Mouse (Mus musculus): ENCODE data around the gene Grk5. TPM values are rescaled to one million over a fixed set of nuclear protein-coding genes. Genes with fewer than 3 reads are reported as not detected.
"Not testable (repeated sequence)": the region's sequence is repeated elsewhere in the genome, so short reads cannot be mapped to it uniquely, and the experiment has no call there.

Gene Grk5
- polyA plus RNA-seq, 1 experiment: 1.3 TPM

GRCm38 (mm10) chr19:60910304-60910703, 20.8 kb downstream of the Grk5 start:
- peaks cover 2% of the 10 kb centered on the region; the same call in 1 of the 2 replicates for H3K4me1 ChIP-seq (ENCODE audit: control insufficient read depth, insufficient read depth, insufficient read length, low read length)
- H3K36me3 ChIP-seq (ENCODE audit: control insufficient read depth, insufficient read depth, low read length): no peaks in the 10 kb centered on the region
- H3K4me3 ChIP-seq (ENCODE audit: low read depth, low read length): no peak overlapping the region
- no peak overlapping the region for H3K27ac ChIP-seq (ENCODE audit: insufficient read depth, low read depth, low read length)
- TF ChIP-seq POLR2A (IDR thresholded peaks at IDR 0.05; ENCODE audit: low read depth, low read length) (no peak), CTCF (IDR thresholded peaks at IDR 0.05; ENCODE audit: extremely low read depth, insufficient read length, insufficient replicate concordance, low read depth, low read length) (no peak)
- no peaks in the 10 kb centered on the region for H3K27me3 ChIP-seq (ENCODE audit: control insufficient read depth, insufficient read depth, low read length)

- WGBS: 46% methylated on average over 2 of the region's 2 CpGs
Observed at GRCm38 (mm10) chr19:60911653-60912052, 22.1 kb downstream of the Grk5 start.

GRCm38 (mm10) chr19:60915236-60915635, 25.7 kb downstream of the Grk5 start:
- no peak overlapping the region for H3K27ac ChIP-seq (ENCODE audit: insufficient read depth, low read depth, low read length)
- 36% methylated on average over 4 of the region's 4 CpGs for WGBS
- H3K4me1 ChIP-seq (ENCODE audit: control insufficient read depth, insufficient read depth, insufficient read length, low read length): peaks cover 5% of the 10 kb centered on the region; the same call in 1 of the 2 replicates
- no peaks in the 10 kb centered on the region for H3K36me3 ChIP-seq (ENCODE audit: control insufficient read depth, insufficient read depth, low read length)
- H3K4me3 ChIP-seq (ENCODE audit: low read depth, low read length): no peak overlapping the region
- TF ChIP-seq CTCF (IDR thresholded peaks at IDR 0.05; ENCODE audit: extremely low read depth, insufficient read length, insufficient replicate concordance, low read depth, low read length) (no peak), POLR2A (IDR thresholded peaks at IDR 0.05; ENCODE audit: low read depth, low read length) (no peak)
- H3K27me3 ChIP-seq (ENCODE audit: control insufficient read depth, insufficient read depth, low read length): no peaks in the 10 kb centered on the region

More at GRCm38 (mm10) chr19:60911653-60912052, 22.1 kb downstream of the Grk5 start:
- peaks cover 5% of the 10 kb centered on the region; the same call in 1 of the 2 replicates for H3K4me1 ChIP-seq (ENCODE audit: control insufficient read depth, insufficient read depth, insufficient read length, low read length)
- H3K4me3 ChIP-seq (ENCODE audit: low read depth, low read length): no peak overlapping the region
- H3K27me3 ChIP-seq (ENCODE audit: control insufficient read depth, insufficient read depth, low read length): no peaks in the 10 kb centered on the region
- no peaks in the 10 kb centered on the region for H3K36me3 ChIP-seq (ENCODE audit: control insufficient read depth, insufficient read depth, low read length)
- H3K27ac ChIP-seq (ENCODE audit: insufficient read depth, low read depth, low read length): no peak overlapping the region
- TF ChIP-seq POLR2A (IDR thresholded peaks at IDR 0.05; ENCODE audit: low read depth, low read length) (no peak), CTCF (IDR thresholded peaks at IDR 0.05; ENCODE audit: extremely low read depth, insufficient read length, insufficient replicate concordance, low read depth, low read length) (no peak)

GRCm38 (mm10) chr19:60915862-60916261, 26.3 kb downstream of the Grk5 start:
- WGBS: 51% methylated on average over 3 of the region's 3 CpGs
- Histone ChIP-seq H3K27me3 (ENCODE audit: control insufficient read depth, insufficient read depth, low read length) (no peaks in the 10 kb centered on the region), H3K36me3 (ENCODE audit: control insufficient read depth, insufficient read depth, low read length) (no peaks in the 10 kb centered on the region), H3K4me3 (ENCODE audit: low read depth, low read length) (no peak overlapping the region), H3K4me1 (ENCODE audit: control insufficient read depth, insufficient read depth, insufficient read length, low read length) (peaks cover 5% of the 10 kb centered on the region; the same call in 1 of the 2 replicates), H3K27ac (ENCODE audit: insufficient read depth, low read depth, low read length) (no peak overlapping the region)
- TF ChIP-seq CTCF (IDR thresholded peaks at IDR 0.05; ENCODE audit: extremely low read depth, insufficient read length, insufficient replicate concordance, low read depth, low read length): no peak
- TF ChIP-seq POLR2A (IDR thresholded peaks at IDR 0.05; ENCODE audit: low read depth, low read length): no peak

GRCm38 (mm10) chr19:60916869-60917570, 27.5 kb downstream of the Grk5 start:
- Histone ChIP-seq H3K36me3 (ENCODE audit: control insufficient read depth, insufficient read depth, low read length) (no peaks in the 10 kb centered on the region), H3K27me3 (ENCODE audit: control insufficient read depth, insufficient read depth, low read length) (no peaks in the 10 kb centered on the region), H3K27ac (ENCODE audit: insufficient read depth, low read depth, low read length) (no peak overlapping the region), H3K4me3 (ENCODE audit: low read depth, low read length) (no peak overlapping the region), H3K4me1 (ENCODE audit: control insufficient read depth, insufficient read depth, insufficient read length, low read length) (peaks cover 5% of the 10 kb centered on the region; the same call in 1 of the 2 replicates)
- WGBS: 90% methylated on average over 6 of the region's 6 CpGs
- TF ChIP-seq CTCF (IDR thresholded peaks at IDR 0.05; ENCODE audit: extremely low read depth, insufficient read length, insufficient replicate concordance, low read depth, low read length): no peak
- TF ChIP-seq POLR2A (IDR thresholded peaks at IDR 0.05; ENCODE audit: low read depth, low read length): no peak

- H3K4me1 ChIP-seq (ENCODE audit: control insufficient read depth, insufficient read depth, insufficient read length, low read length); H3K27me3 ChIP-seq (ENCODE audit: control insufficient read depth, insufficient read depth, low read length); H3K36me3 ChIP-seq (ENCODE audit: control insufficient read depth, insufficient read depth, low read length); H3K27ac ChIP-seq (ENCODE audit: insufficient read depth, low read depth, low read length); H3K4me3 ChIP-seq (ENCODE audit: low read depth, low read length): not testable (repeated sequence)
Observed at GRCm38 (mm10) chr19:60924534-60924933, 35.0 kb downstream of the Grk5 start.

- TF ChIP-seq CTCF (IDR thresholded peaks at IDR 0.05; ENCODE audit: extremely low read depth, insufficient read length, insufficient replicate concordance, low read depth, low read length): no peak
- no peak for TF ChIP-seq POLR2A (IDR thresholded peaks at IDR 0.05; ENCODE audit: low read depth, low read length)
- H3K4me3 ChIP-seq (ENCODE audit: low read depth, low read length): no peak overlapping the region
- H3K27me3 ChIP-seq (ENCODE audit: control insufficient read depth, insufficient read depth, low read length): no peaks in the 10 kb centered on the region
- H3K36me3 ChIP-seq (ENCODE audit: control insufficient read depth, insufficient read depth, low read length): no peaks in the 10 kb centered on the region
- H3K4me1 ChIP-seq (ENCODE audit: control insufficient read depth, insufficient read depth, insufficient read length, low read length): peaks cover 4% of the 10 kb centered on the region; the same call in 1 of the 2 replicates
- no peak overlapping the region for H3K27ac ChIP-seq (ENCODE audit: insufficient read depth, low read depth, low read length)
Observed at GRCm38 (mm10) chr19:60935001-60935400, 45.5 kb downstream of the Grk5 start.

Measured in small intestine, adult 2 months (tissue).